Mouse (Mus musculus) liver, adult (tissue): Measurements from ENCODE around the gene Pi16.

ENCODE experiments used
- GATA4 ChIP-seq: IDR thresholded peaks from 2 replicates; pipeline ENCODE4 v1.6.1; 2014; ENCODE audit warnings: mild to moderate bottlenecking, low read length; ENCODE audit not compliant: insufficient replicate concordance

The Pi16 gene

DNA sequence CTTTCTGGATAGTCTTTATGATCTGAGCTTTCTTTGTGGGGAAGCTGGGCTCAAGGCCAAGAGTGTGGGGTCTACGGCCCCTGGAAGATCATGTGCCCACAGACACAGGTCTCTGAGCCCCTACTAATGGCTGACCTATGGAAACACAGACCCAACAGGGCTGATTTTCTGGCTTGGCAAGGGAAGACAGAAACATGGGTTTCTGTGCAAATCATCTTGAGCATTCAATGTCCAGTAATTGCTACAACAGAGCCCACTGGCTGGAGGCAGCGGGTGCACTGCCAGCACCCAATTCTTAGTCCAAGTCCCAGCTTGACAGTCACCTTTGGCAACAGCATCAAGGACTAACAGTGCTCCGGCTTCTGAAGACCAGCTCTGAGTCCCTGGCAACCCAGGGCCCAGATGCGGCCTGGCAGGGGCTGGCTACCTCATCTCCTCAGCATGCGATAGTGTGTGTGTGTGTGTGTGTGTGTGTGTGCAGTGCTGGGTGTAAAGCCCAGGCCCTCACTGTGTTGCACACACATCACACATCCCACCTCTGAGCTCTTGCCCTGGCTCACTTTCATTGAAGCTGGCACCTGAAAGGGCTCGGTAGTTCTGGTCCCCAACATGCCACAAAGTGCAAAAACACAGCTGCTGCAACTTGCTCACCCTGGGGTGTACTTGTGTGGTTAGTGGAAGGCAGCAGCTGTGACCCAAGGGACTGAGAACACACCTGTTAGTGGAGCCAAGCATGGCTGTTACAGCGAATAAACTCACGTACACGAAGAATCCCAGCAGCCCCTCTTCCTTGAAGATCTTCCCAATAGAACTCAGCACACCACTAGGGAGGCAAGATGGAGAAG lies 20.7 kb downstream of the Pi16 start:
- TF ChIP-seq GATA4 = no peak

DNA sequence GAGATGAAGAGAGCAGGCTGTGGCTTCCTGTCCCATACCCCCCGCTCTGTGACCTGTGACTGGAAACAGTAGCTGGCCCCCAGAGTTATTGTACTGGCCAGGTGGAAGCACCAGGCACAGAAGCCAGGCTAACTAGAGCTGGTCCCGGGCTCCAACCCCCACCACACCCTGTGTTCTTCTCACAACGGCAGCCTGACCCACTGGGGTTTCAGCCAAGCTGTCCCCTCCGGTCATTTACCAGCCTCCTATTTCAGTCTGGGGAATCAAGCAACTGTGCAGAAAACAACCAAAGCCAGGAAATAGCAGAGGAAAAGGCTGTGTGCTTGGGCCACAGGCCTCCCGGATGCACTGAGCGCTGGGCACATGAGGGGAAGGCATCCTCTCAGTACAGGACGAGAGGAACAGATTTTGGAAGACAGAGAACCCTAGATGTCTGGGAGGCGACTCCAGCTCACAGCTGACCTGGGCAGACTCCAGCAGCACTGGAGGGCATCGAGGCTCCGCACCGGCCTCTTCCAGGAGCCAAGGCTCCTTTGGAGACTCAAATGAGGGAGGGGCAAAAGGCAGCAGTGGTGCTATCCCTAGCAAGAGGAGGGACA lies 21.8 kb downstream of the Pi16 start:
- TF ChIP-seq GATA4 = no peak

DNA sequence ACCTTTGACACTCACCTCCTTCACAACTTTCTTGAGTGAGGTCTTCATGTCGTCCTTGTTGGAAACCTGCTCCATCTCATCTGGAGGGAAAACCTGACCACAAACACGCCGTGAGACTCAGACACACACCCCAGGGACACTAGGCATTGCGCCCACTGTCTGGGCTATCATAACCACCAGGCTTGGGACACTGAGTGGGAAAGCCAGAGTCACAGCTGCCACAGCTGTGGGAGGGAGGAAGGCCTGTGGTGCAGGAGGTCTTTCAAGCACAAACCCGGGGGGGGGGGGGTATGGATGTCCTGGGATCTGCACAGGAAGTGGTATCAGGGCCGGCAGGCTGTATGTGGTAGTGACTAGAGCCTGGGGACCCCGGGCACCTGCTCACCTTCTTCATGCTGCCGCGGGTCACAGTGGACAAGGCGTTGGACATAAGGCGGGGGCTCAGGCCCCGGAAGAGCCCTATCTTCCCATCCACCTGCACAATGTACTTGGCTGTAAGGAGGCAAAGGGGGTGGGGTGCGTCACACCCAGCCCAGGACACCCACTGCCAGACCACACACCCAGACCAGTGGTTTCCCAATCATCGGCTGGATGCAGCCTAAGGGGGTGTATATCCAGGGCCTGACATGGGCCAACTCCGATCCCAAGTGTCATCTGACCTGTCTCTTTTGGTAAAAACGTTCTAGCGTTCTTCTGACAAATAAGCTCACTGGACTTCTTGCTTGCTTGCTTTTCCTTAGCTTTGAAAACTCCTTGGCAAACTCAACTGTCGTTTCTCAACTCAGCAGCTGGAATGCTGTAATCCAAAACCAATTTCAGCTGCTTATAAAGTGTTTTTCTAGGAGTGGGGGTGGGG lies 23.2 kb downstream of the Pi16 start:
- TF ChIP-seq GATA4 = no peak

DNA sequence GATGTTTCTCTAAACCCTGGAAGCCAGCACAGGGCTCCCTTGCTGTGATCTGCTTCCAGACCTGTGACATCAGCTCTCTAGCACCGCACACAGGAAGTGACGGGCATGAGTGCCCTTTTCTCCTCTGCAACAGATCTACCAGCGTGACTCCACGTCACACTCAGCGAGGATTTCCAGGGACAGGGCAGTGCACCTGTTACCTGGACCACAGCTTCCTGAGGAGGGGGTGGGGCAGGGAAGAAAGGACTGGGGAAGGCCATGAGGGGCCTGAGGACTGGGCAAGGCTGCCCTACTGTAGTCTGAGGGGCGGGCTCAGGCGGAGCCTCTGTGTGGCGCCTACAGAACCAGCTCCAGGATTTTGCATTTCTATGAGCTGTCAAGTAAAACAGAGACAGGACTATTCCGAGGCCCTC lies 24.1 kb downstream of the Pi16 start:
- no peak for TF ChIP-seq GATA4

DNA sequence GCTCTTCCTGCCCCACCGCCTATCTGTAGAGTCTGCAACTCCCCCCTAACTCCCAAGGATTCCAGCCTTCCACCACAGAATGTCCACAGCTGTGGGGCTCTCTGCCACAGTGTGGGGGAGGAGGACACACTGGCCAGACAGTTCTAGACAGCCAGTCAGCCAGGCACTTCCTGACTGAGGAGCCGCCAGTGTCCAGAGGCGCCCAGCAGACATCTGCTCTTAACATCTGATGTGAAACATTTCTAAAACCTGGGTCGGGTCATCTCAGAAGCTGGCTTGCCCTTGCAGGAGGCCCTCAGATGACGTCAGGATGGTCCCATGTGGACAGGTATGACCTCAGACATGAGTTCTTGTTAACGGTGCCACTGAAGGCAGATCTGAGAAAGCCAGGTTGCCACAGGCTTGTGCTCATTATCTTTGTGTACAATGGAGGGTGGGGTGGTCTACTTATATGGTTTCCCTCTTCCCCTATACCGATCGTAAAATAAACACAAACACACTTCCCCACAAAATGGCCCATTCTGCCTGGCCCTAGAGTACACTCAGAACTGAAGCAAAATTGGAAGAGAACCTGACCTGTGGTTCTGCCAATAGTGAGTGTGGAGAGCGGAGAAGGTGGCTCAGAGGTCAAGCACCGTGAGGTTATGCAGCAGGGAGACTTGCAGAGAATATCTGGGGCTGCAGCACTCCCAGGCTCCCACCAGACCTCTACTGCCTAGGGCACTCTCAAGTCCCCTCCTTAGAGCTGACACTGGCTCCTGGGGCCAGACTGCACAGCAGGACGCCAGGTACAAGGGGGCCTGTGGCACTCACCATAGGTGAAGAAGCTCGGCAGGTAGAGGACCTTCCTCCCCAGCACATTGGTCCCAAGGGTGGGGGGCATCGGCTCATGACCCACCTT lies 24.8 kb downstream of the Pi16 start:
- no peak for TF ChIP-seq GATA4

DNA sequence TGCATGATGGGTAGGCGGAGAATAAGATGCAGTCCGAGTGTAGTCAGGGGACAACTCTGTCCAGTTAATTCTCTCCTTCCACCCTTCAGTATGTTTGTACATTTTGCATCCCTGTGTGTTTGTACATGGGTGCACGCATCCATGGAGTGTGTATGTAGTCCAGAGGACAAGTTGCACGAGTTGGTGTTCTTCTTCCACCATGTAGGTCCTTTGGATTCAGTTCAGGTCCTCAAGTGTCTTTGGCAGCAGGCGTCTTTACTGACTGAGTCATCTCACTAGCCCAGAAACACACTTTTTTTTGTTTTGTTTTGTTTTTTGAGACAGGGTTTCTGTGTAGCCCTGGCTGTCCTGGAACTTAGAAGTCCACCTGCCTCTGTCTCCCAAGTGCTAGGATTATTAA lies 25.8 kb downstream of the Pi16 start:
- TF ChIP-seq GATA4 = no peak

DNA sequence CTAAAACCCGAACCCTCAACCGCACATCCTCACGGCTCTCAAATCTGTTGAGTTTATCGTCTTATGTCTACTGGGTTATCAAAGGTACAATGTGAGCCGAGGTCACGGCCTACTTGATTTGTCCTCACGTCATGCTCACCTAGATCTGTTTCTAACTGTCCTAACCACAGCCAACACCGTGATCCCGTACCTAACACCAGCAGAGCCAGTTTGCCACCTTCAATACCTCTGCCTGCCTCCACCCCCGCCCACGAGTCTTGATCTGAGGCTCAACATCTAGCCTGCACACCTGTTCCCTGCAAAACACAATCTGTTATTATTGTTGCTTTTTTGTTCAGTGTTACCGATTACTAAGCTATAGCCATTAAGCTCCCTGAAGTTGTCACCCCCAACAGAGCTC lies 27.8 kb downstream of the Pi16 start:
- TF ChIP-seq GATA4 = no peak

DNA sequence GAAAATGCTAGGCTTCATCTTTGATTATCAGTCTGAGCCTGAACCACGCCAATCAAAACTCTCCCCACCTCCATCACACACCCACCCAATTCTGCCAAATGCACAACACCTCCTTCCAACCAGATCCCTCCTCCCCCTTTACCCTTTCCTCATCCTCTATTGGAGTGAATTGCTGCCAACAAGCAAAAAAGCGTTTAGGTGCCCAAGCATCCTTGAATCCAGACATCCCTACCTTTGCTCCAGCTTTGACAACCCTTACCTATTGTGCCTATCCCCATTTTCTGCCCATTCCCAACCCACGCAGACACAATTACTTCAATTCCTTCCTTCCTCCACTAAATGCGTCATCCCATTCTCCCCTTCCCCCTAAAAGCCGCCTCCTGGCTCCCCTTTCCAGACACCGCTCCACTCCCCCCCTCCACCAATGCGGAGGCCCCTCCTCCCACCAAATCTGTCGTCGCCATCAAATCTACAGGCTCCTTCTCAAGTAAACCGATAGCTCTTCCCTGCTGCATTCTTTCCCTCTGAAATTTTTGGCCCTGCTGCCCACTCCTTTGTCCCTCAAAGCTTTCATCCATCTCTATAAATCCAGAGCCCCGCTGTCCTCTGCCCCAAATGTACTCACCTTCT lies 29.1 kb downstream of the Pi16 start:
- no peak for TF ChIP-seq GATA4

DNA sequence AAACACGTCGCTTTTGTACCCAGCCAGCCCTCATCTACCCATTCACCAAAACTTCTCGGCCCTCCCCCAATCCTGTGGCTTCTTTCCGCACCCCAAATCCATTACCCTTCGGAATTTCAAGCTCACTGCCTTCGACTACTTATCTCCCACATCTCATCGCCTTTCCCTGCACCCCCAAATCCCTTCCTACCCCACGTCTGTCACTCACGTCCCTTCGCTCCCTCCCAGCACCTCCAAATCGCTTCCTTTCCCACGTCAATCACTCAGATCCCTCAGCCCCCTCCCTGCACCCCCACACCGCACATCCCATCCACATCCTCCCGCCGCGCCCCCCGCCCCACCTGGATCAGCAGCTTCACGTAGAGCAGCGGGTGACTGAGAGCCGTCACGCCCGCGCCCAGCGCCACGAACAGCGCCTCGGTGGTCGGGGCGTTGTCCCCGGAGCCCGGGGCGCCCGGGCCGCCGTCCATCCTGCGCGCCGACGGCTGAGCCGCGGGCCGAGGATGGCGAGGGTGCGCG lies 29.7 kb downstream of the Pi16 start:
- no peak for TF ChIP-seq GATA4

DNA sequence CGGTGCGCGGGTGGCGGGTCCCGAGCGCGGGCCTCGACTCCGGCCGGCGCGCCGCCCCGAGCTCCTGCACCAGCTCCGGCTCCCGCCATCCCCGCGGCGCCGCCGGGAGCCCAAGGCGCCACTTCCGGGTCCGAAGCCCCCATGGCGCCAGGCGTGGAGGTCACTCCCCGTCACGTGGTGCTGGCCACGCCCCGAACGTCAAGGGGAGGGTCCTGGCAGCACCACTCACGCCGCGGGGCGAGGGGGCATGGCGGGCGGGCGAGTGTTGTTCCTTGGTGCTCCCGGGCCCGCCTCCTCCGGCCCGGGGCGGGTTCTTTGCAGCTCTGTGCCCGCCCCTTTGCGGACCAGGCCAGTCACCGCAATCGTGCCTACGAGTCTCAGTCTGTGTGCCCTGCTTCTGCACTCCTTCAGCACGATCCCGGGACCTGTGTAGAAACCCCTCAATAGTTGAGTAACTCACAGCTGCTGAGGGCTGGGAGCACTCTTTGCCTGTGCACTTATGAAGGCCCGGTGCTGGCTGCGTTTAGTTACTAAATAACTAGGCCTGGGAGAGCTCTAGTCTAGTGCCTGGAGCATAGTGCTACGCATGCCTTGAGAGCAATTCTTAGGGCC lies 30.3 kb downstream of the Pi16 start, which contains the start of gene Mtch1:
Gene Mtch1, minus strand, starts transcription at position 290 of the 612 bp plus-strand sequence.
- TF ChIP-seq GATA4 = peak; percentile 31; the same call in 1 of the 2 replicates

DNA sequence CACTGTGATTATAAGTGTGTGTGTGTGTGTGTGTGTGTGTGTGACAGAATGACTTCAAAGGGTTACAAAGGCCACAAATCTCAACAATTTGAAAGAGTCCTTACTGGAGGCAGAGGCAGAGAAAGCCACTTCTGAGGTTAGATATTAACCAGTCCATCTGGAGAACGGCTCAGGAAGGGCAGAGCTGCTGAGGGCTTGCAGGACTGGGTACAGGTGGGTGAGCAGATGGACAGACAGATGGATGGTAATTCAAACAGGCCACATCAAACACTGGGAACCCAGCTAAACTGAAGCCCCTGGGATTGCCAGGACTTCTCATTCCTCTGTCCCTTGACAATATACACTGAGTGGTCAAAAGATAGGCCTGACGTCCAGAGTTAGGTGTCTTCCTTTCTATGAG lies 31.5 kb downstream of the Pi16 start:
- no peak for TF ChIP-seq GATA4

DNA sequence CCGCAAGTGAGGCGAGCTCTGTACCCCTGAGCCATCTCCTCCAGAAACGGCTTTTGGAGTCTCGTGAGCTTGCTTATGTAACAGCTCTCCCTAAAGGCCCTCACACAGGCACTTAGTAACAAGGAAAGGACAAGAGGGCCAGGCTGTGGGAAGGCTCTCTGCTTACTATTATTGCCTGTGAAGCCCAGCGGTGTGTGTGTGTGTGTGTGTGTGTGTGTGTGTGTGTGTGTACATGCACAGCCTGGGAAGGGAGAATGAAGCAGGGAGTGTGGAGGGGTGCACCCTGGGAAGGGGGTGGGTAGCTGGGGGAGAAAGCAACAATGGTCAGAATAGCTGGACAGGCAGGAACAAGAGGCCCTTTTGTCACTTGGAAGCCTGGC lies 38.0 kb downstream of the Pi16 start:
- TF ChIP-seq GATA4 = no peak

DNA sequence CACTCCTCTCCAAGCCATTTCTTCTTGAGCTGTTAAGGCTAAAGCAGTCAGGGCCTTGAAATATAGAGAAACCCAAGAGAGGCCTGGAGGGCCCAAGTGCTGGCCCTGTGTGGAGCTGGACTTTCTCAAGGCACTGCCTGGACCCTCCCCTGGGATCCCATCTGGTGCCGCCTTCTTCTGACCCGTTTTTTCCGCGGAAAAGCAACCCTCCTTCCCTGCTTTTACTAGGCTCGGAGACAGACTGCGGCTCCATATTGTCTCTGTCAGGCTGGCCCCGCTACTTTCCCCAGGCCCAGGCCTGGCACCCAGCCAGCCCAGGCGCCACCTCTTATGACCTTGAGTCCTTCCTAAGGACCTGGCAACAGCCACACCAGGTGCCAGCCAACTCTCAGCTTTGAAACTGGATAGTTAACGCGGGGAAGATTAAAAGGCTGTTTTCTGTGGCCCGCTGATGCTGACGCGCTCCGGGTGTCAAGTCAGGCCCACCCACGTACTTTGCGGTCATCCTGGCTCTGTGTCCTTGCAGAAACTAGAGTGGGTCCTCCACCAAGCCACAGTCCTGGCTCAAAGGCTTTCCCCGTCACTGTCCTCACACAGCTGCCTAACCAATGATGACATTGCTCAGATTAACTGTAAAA lies 38.5 kb downstream of the Pi16 start:
- TF ChIP-seq GATA4 = no peak
